Mouse (Mus musculus): Measurements from ENCODE around the gene Wnt4. TPM values are rescaled to one million over a fixed set of nuclear protein-coding genes. Genes with fewer than 3 reads are reported as not detected.

Wnt4 gene
- total RNA-seq, 2 experiments from 2014 or later, result 13.1 to 14.1 TPM

GRCm38 (mm10) chr4:137314561-137314960, 37.3 kb downstream of the Wnt4 start:
- intact Hi-C loops (cut with DNase I), result loop anchor here (5.0 kb wide), 1 partner anchor 73 kb away; no protein-coding TSS in a partner anchor
- H3K27ac ChIP-seq, result no peak overlapping the region
- H3K4me3 ChIP-seq, result no peak overlapping the region
- no peak for DNase-seq (ENCODE audit: extremely low spot score in 1 of 2, low spot score in 2 of 2)
- TF ChIP-seq CTCF (IDR thresholded peaks at IDR 0.05), result no peak

DNA sequence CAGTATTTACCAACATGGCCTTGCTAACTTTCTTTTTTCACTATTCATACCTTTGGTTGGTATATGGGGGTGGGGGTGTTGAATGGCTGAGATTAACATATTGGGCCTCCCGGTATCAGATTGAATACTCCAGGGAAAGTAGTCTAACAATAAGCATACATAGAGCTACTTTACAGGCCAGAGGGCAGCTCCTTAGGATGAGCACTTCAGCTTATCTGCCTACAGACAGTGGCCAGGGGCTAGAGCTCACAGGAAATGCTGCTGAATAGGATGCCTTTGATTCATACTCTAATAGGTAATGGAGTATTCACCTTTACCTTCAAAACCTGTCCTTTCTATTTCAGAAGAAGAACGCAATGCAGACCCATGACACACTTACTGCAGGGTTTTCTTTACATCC, 37.8 kb downstream of the Wnt4 start:
- Histone ChIP-seq H3K4me3 (no peak overlapping the region), H3K27ac (no peak overlapping the region)
- no peak for TF ChIP-seq CTCF (IDR thresholded peaks at IDR 0.05)
- no peak for DNase-seq (ENCODE audit: extremely low spot score in 1 of 2, low spot score in 2 of 2)
- intact Hi-C loops (cut with DNase I), result no loop called here

DNA sequence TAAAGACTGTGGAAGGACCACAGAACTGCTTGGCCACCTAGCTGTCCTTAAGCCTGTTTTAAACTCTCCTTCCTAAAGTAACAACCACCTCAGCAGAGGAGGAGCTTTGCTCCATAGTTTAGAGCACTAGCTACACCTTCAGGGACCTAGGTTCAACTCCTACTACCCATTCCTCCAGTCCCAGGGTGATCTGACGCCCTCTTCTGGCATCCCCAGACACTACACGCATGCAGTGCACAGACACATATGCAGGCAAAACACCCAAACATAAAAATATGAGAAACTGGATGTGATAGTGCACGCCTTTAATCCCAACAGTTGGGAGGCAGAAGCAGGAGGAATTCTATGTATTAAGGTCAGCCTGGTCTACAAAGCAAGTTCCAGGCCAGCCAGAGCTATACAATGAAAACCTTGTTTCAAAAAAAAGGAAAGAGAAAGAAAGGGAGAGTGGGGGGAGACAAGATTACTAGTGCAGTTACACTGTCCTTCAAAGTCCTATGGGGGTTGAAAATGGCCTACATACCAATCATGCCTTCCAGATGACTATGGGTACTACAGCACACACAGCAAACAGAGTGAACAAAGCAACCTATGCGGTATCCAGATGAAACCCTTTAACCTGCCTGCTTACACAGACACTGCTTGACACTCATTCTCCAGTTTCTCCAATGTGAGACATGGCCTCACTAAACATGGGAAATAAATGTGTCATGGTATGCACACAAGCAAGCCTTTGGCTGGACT, 38.9 kb downstream of the Wnt4 start:
- DNase-seq (ENCODE audit: extremely low spot score in 1 of 2, low spot score in 2 of 2), result no peak
- no peak overlapping the region for H3K4me3 ChIP-seq
- intact Hi-C loops (cut with DNase I), result no loop called here
- H3K27ac ChIP-seq, result no peak overlapping the region
- TF ChIP-seq CTCF (IDR thresholded peaks at IDR 0.05), result peak; percentile 12

DNA sequence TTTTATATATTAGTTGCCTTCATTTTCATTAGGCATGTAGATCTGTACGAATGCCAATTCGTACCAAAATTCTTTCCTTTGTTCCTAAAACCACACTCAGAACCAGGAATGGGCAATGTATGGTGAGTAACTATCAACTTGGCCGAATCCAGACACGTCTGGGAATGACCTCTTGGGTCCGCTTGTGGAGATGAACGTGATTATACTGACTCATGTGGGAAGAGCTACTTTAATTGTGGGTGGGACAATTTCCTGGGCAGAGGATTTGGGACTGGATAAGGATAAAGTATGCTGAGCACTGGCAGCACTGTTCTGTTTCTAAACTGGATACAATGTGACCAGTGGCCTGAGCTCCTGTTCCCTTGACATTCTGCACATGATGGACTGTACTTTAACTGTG, 47.6 kb downstream of the Wnt4 start:
- Histone ChIP-seq H3K4me3 (no peak overlapping the region), H3K27ac (no peak overlapping the region)
- intact Hi-C loops (cut with DNase I), result no loop called here
- TF ChIP-seq CTCF (IDR thresholded peaks at IDR 0.05), result no peak
- no peak for DNase-seq (ENCODE audit: extremely low spot score in 1 of 2, low spot score in 2 of 2)

- Histone ChIP-seq H3K27ac (no peak overlapping the region), H3K4me3 (no peak overlapping the region)
- TF ChIP-seq CTCF (IDR thresholded peaks at IDR 0.05), result no peak
- intact Hi-C loops (cut with DNase I), result no loop called here
- DNase-seq (ENCODE audit: extremely low spot score in 1 of 2, low spot score in 2 of 2), result no peak
Observed at GRCm38 (mm10) chr4:137326494-137326893, 49.2 kb downstream of the Wnt4 start.

DNA sequence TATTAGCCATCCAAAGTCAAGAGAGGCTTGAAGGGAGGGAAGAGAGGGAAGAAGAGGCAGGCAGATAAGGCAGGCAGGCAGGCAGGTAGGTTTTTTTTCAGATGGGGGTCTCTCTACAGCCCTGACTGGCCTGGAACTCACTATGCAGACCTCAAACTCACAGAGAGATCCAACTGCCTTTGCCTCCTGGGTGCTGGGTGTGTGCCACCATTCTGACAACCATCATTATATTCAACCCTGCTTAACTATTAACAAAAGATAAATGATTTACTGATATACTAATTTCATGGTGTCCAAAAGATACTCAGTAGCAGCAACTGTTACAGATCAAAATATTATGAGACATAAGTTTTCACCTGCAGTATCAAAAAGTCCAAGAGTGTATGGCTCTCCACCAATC, 54.8 kb downstream of the Wnt4 start:
- Histone ChIP-seq H3K4me3 (no peak overlapping the region), H3K27ac (no peak overlapping the region)
- no peak for DNase-seq (ENCODE audit: extremely low spot score in 1 of 2, low spot score in 2 of 2)
- intact Hi-C loops (cut with DNase I), result no loop called here
- no peak for TF ChIP-seq CTCF (IDR thresholded peaks at IDR 0.05)

DNA sequence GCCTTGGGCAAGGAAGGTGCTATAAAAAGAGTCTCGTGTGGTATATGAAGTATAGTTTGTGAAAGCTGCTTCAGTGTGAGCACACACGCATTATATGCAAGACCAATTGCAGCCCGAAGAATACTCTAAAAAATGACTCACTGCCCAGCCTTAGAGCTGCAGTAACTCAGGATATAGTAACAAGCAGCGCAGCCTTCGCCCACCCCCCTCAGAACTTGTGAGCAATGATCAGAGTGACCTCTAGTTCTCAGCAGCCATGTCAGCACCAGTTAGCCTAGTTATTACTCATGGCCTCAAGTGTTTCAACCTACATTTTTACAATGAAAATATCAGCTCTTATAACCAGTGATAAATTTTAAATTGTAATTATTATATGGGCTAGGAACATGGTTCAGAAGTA, 59.2 kb downstream of the Wnt4 start:
- intact Hi-C loops (cut with DNase I), result no loop called here

GRCm38 (mm10) chr4:137339415-137339814, 62.1 kb downstream of the Wnt4 start:
- H3K27ac ChIP-seq, result no peak overlapping the region
- TF ChIP-seq CTCF (IDR thresholded peaks at IDR 0.05), result no peak
- no peak overlapping the region for H3K4me3 ChIP-seq
- intact Hi-C loops (cut with DNase I), result no loop called here
- DNase-seq (ENCODE audit: extremely low spot score in 1 of 2, low spot score in 2 of 2), result no peak

More for the DNA sequence above, 59.2 kb downstream of the Wnt4 start:
- Histone ChIP-seq H3K27ac (no peak overlapping the region), H3K4me3 (no peak overlapping the region)
- TF ChIP-seq CTCF (IDR thresholded peaks at IDR 0.05), result no peak
- no peak for DNase-seq (ENCODE audit: extremely low spot score in 1 of 2, low spot score in 2 of 2)

DNA sequence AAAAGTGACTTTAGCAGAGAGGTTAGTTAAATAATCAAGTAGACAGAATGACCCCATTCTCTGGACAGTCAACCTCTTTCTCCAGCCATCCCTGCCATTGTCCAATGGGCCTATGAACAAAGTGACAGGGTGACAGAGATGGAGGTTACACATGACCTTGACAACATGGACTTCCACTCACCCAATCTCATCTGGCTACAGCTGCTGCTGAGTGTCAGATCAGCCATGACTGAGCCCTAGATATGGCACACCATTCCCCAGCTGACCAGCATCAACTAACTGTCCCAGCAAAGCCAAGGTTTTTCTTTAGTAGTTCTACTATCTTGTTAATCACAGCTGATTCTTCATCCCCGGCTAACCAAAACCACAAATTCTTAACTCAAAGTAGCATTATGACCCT, 65.5 kb downstream of the Wnt4 start:
- no peak overlapping the region for H3K4me3 ChIP-seq
- intact Hi-C loops (cut with DNase I), result no loop called here
- no peak overlapping the region for H3K27ac ChIP-seq
- no peak for TF ChIP-seq CTCF (IDR thresholded peaks at IDR 0.05)
- no peak for DNase-seq (ENCODE audit: extremely low spot score in 1 of 2, low spot score in 2 of 2)

- intact Hi-C loops (cut with DNase I), result no loop called here
- Histone ChIP-seq H3K27ac (no peak overlapping the region), H3K4me3 (no peak overlapping the region)
- no peak for DNase-seq (ENCODE audit: extremely low spot score in 1 of 2, low spot score in 2 of 2)
- no peak for TF ChIP-seq CTCF (IDR thresholded peaks at IDR 0.05)
Observed at GRCm38 (mm10) chr4:137345112-137345511, 67.8 kb downstream of the Wnt4 start.

DNA sequence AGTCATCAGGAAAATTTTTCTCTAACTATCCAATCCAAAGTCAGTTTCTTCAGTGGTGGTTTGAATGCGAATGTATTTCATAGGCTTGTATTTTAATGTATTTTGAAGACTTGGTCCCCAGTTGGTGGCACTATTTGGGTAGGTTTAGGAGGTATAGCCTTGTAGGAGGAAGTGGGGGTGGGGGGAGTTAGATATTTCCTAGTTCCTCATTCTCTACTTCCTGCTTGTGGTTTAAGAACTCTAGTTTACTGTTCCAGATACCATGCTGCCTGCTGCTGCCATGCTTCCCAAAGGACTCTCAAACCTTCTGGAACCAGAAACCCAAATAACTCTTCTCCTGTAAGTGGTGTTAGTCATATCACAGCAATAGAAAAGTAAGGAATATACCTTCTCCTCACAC, 68.5 kb downstream of the Wnt4 start:
- intact Hi-C loops (cut with DNase I), result no loop called here
- H3K4me3 ChIP-seq, result no peak overlapping the region
- no peak for DNase-seq (ENCODE audit: extremely low spot score in 1 of 2, low spot score in 2 of 2)
- no peak for TF ChIP-seq CTCF (IDR thresholded peaks at IDR 0.05)
- H3K27ac ChIP-seq, result no peak overlapping the region

Other genes starting within 250 kb of the Wnt4 start
- 10 to 100 TPM; 13.7 to 15.7 TPM for gene Zbtb40, start 228.7 kb upstream of the Wnt4 start, total RNA-seq (2021)
- gene Cdc42, start 80.2 kb downstream of the Wnt4 start, total RNA-seq (2021), result 100 to 1,000 TPM; 294 to 318 TPM
- not detected for gene Cela3a, start 132.3 kb downstream of the Wnt4 start, total RNA-seq (2021)
- gene Cela3b, start 153.1 kb downstream of the Wnt4 start, total RNA-seq (2021), result not detected
- not detected for gene 1700013G24Rik, start 175.8 kb downstream of the Wnt4 start, total RNA-seq (2021)
- 1 to 10 TPM; 5.5 to 6.5 TPM for gene Hspg2, start 191.3 kb downstream of the Wnt4 start, total RNA-seq (2021)